Mouse (Mus musculus) liver, embryonic 14.5 days (tissue): ENCODE measurements around the gene Papss1. TPM values are rescaled to one million over a fixed set of nuclear protein-coding genes. Genes with fewer than 3 reads are reported as not detected.

Source experiments
- ATAC-seq: fragments of 200-750 bp; cut with Nextera tagmentation; 2 replicates; pipeline ENCODE4 v1.8.0; 2017; ENCODE audit warnings: moderate number of reproducible peaks, mild to moderate bottlenecking, moderate library complexity; ENCODE audit not compliant: insufficient read depth
- DNase-seq, 3 experiments: peaks; one replicate each; pipeline ENCODE4 v3.0.0-alpha.2; 2012 to 2013; ENCODE audit warnings: low read depth in 3 of 3, low spot score in 3 of 3
- H3K27ac ChIP-seq: fragments of 300-500 bp; sonication (generic); 2 replicates; pipeline ENCODE4 v1.5.1; 2014; ENCODE audit warnings: moderate library complexity, mild to moderate bottlenecking, control low read depth, inconsistent platforms
- H3K27me3 ChIP-seq: fragments of 300-500 bp; sonication (generic); 2 replicates; pipeline ENCODE4 v1.6.1; 2014; ENCODE audit warnings: mild to moderate bottlenecking, low read length, moderate library complexity; ENCODE audit not compliant: control insufficient read depth, insufficient read depth
- H3K36me3 ChIP-seq: fragments of 300-500 bp; sonication (generic); replicated peaks from 2 replicates; pipeline ENCODE4 v1.6.1; 2014; ENCODE audit warnings: low read depth; ENCODE audit not compliant: control insufficient read depth, insufficient read depth
- H3K4me1 ChIP-seq, 2 experiments: fragments of 200-500 bp in 1 of 2; fragments of 300-500 bp in 1 of 2; sonication (generic) in 1 of 2; replicated peaks; 2 replicates each; pipeline ENCODE4 v1.6.1; 2012 to 2014; ENCODE audit warnings: antibody characterized with exemption in 1 of 2, inconsistent platforms in 1 of 2, low read length in 1 of 2; ENCODE audit not compliant: control insufficient read depth in 2 of 2, insufficient read depth in 2 of 2
- H3K4me2 ChIP-seq: fragments of 300-500 bp; sonication (generic); 2 replicates; pipeline ENCODE4 v1.6.1; 2014; ENCODE audit warnings: low read depth, mild to moderate bottlenecking, control low read depth, moderate library complexity
- H3K4me3 ChIP-seq, 2 experiments: fragments of 200-500 bp in 1 of 2; fragments of 300-500 bp in 1 of 2; sonication (generic) in 1 of 2; 2 replicates each; pipeline ENCODE4 v1.5.1; 2012 to 2014; ENCODE audit warnings: low read depth in 2 of 2, low read length in 2 of 2, mild to moderate bottlenecking in 2 of 2, control low read depth in 1 of 2, inconsistent platforms in 1 of 2, moderate library complexity in 1 of 2; ENCODE audit not compliant: insufficient read depth in 1 of 2
- H3K9ac ChIP-seq: fragments of 300-500 bp; sonication (generic); replicated peaks from 2 replicates; pipeline ENCODE4 v1.6.1; 2014; ENCODE audit warnings: mild to moderate bottlenecking, control low read depth, moderate library complexity
- H3K9me3 ChIP-seq: fragments of 300-500 bp; sonication (generic); 2 replicates; pipeline ENCODE4 v1.6.1; 2016; ENCODE audit warnings: low read length, mixed read lengths; ENCODE audit not compliant: control insufficient read depth
- CTCF ChIP-seq: IDR thresholded peaks from 2 replicates; pipeline ENCODE4 v1.5.1; 2016; ENCODE audit warnings: antibody characterized with exemption, low read depth, control low read depth
- EP300 ChIP-seq: IDR thresholded peaks from 2 replicates; pipeline ENCODE4 v1.6.1; 2016; ENCODE audit warnings: antibody characterized with exemption, low read depth
- WGBS: fragments of 180-500 bp; shearing (Covaris S2); extraction: QIAGEN DNeasy Blood & Tissue Kit; methylation state at CpG from one replicate; pipeline ENCODE4 v1.1.7; 2014; ENCODE audit not compliant: insufficient replicate concordance; 5-methylcytosine and 5-hydroxymethylcytosine counted together
- polyA plus RNA-seq, 2 experiments: library from polyadenylated mRNA; depleted of rRNA in 1 of 2; stranded (reverse) in 1 of 2; unstranded in 1 of 2; fragments of >200 nt; fragmentation: Nextera tagmentation in 1 of 2; extraction: Ambion mirVana in 1 of 2; gene quantifications; 2 replicates each; pipeline versions ENCODE4 v1.2.1 to v1.2.3; 2012 to 2014

The Papss1 gene
- polyA plus RNA-seq, 2 experiments: 6.5 to 8.2 TPM

- Histone ChIP-seq H3K27ac (no peak overlapping the region), H3K36me3 (no peaks in the 10 kb centered on the region), H3K9ac (no peak overlapping the region), H3K4me1 (no peaks in the 10 kb centered on the region), H3K4me2 (no peak overlapping the region), H3K27me3 (no peaks in the 10 kb centered on the region), H3K9me3 (no peaks in the 10 kb centered on the region), H3K4me3 (no peak overlapping the region)
- WGBS: 67% methylated on average over 11 of the region's 11 CpGs
- TF ChIP-seq EP300 (no peak), CTCF (no peak)
- ATAC-seq (no peak), DNase-seq (no peak)
Measured at GRCm38 (mm10) chr3:131630407-131631317, 66.1 kb downstream of the Papss1 start.

- TF ChIP-seq EP300: no peak
- DNase-seq (no peak), ATAC-seq (no peak)
- no peaks in the 10 kb centered on the region for H3K27me3 ChIP-seq
- H3K4me2 ChIP-seq: no peak overlapping the region
- no peak overlapping the region for H3K4me3 ChIP-seq
- H3K9me3 ChIP-seq: no peaks in the 10 kb centered on the region
- no peak overlapping the region for H3K9ac ChIP-seq
- H3K27ac ChIP-seq: no peak overlapping the region
- H3K36me3 ChIP-seq: no peaks in the 10 kb centered on the region
- H3K4me1 ChIP-seq: no peaks in the 10 kb centered on the region
- WGBS: 84% methylated on average over 16 of the region's 16 CpGs
Measured at GRCm38 (mm10) chr3:131631318-131631870, 66.8 kb downstream of the Papss1 start.

GRCm38 (mm10) chr3:131634091-131634490 is 69.5 kb downstream of the Papss1 start:
- Histone ChIP-seq H3K4me1 (no peaks in the 10 kb centered on the region), H3K4me2 (no peak overlapping the region), H3K9ac (no peak overlapping the region), H3K27ac (no peak overlapping the region), H3K27me3 (no peaks in the 10 kb centered on the region), H3K36me3 (no peaks in the 10 kb centered on the region), H3K4me3 (no peak overlapping the region), H3K9me3 (no peaks in the 10 kb centered on the region)
- ATAC-seq: no peak
- TF ChIP-seq CTCF (no peak), EP300 (no peak)
- 79% methylated on average over 2 of the region's 2 CpGs for WGBS
- no peak for DNase-seq

- no peak for TF ChIP-seq EP300
- TF ChIP-seq CTCF: no peak
- ATAC-seq (no peak), DNase-seq (no peak)
- Histone ChIP-seq H3K4me1 (no peaks in the 10 kb centered on the region), H3K9me3 (no peaks in the 10 kb centered on the region), H3K4me2 (no peak overlapping the region), H3K4me3 (no peak overlapping the region), H3K36me3 (no peaks in the 10 kb centered on the region), H3K27ac (no peak overlapping the region), H3K27me3 (no peaks in the 10 kb centered on the region), H3K9ac (no peak overlapping the region)
- WGBS: 54% methylated on average over 5 of the region's 5 CpGs
Measured at GRCm38 (mm10) chr3:131636126-131636525, 71.6 kb downstream of the Papss1 start.

GRCm38 (mm10) chr3:131637008-131637407 is 72.4 kb downstream of the Papss1 start:
- Histone ChIP-seq H3K4me1 (no peaks in the 10 kb centered on the region), H3K9ac (no peak overlapping the region), H3K9me3 (no peaks in the 10 kb centered on the region), H3K27ac (no peak overlapping the region), H3K4me2 (no peak overlapping the region), H3K27me3 (no peaks in the 10 kb centered on the region), H3K36me3 (no peaks in the 10 kb centered on the region), H3K4me3 (no peak overlapping the region)
- no peak for DNase-seq
- no peak for TF ChIP-seq CTCF
- TF ChIP-seq EP300: no peak
- no peak for ATAC-seq
- WGBS: 74% methylated on average over 3 of the region's 3 CpGs
